Mouse (Mus musculus) activated CD4-positive, CD25-positive, alpha-beta regulatory T cell, adult 4 months (primary cell): Measurements from ENCODE around the gene Hoxc4. TPM values are rescaled to one million over a fixed set of nuclear protein-coding genes. Genes with fewer than 3 reads are reported as not detected.

Experiments
- ATAC-seq: one replicate; pipeline ENCODE4 v1.8.0; 2017
- polyA plus RNA-seq, 2 experiments: library from polyadenylated mRNA; unstranded; fragments of 100-300 nt; shearing (Covaris generic); gene quantifications; one replicate each; pipeline ENCODE4 v1.2.1; 2017

Hoxc4 gene
- polyA plus RNA-seq, 2 experiments from 2014 or later, result not detected

DNA sequence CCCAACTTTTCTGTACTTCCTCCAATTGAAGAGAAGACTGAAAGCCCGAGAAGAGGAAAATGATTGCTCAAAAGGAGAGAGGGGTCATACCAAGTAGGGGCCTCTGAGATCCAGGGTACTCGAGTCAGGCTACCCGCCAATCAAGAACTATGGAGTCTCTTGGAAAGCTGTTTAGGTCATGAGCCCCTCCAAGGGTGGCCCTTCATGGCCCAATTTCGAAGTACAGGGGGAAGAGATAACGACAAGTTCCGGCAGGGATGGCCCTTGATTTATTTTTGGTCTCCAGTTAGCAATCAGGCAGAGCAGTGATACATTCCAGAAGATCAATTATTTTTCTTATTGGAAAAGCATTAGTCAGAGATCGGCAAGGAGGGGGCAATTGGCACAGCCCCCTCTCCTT lies 27.0 kb upstream of the Hoxc4 start:
- no peak for ATAC-seq

DNA sequence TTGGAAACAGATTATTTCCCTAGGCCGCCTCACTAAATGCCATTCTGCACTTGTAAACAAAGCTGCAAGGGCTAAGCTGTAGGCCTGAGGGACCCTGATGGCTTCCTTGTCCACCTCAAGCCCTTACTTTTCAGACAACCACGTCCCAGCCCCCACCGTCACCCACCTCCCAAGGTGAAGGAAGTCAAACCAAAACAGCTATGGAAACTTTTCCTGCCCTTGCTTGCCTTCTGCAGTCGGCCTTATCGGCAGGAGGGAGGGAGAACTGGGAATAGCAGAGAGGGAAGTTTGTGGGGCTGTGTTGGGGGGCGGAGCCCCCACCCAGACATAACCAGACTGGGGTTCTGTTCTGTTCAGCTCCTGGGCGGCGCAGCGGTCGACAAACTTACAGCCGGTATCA lies 26.5 kb upstream of the Hoxc4 start:
- no peak for ATAC-seq

GRCm38 (mm10) chr15:102992863-102993262 lies 25.9 kb upstream of the Hoxc4 start:
- no peak for ATAC-seq

GRCm38 (mm10) chr15:102996548-102996947 lies 22.2 kb upstream of the Hoxc4 start:
- ATAC-seq, result no peak

DNA sequence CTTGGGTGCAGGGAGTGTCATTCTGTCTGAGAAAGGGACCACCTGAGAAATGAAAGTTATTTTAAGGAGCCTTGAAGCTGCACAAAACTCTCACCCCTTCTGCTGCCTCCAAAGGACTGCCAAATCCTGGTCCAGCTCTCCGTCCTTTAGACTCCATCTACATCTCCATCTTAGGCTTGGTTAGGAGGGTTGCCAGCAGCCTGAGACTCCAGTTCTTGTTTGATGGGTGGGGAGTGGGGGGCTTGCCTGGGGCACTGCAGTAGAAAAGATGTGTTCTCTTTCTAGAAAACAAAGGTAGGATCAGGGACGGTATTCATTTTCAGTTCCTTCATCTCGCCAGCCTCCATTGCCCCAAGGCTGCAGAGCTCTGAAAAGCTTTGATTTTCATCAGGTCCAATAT lies 21.3 kb upstream of the Hoxc4 start:
- ATAC-seq, result no peak

GRCm38 (mm10) chr15:102997939-102998355 lies 20.8 kb upstream of the Hoxc4 start, which contains the start of gene Hoxc6:
Gene Hoxc6, plus strand, starts transcription at chr15:102998257.
- no peak for ATAC-seq

- peak; percentile 10 for ATAC-seq
Measured at GRCm38 (mm10) chr15:102998608-102999182, 20.0 kb upstream of the Hoxc4 start.

- peak; percentile 84 for ATAC-seq
Measured at GRCm38 (mm10) chr15:102999183-102999831, 19.4 kb upstream of the Hoxc4 start.

- ATAC-seq, result no peak
Measured at GRCm38 (mm10) chr15:102999955-103000354, 18.8 kb upstream of the Hoxc4 start.

- no peak for ATAC-seq
Measured at GRCm38 (mm10) chr15:103000501-103000901, 18.2 kb upstream of the Hoxc4 start.

GRCm38 (mm10) chr15:103001370-103001769 lies 17.4 kb upstream of the Hoxc4 start:
- ATAC-seq, result no peak

DNA sequence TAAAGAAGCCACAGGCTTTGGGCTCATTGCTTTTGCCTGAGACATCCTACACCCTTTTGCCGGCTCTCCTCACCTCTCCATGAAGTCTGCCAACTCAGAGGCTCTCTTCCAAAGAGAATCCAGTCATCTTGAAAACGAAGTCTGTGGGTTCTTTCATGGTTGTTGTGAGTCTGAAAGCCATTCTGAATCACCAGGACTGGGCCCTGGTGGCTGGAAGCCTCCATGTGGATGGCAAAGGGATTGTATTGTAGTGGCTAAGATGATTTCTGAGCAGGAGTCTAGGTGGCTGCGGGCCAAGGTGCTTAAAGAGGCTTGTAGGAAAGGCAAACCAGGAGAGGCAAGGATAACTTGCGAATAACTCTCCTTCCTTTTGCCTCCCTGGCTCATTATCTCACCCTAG lies 16.6 kb upstream of the Hoxc4 start:
- no peak for ATAC-seq

- no peak for ATAC-seq
Measured at GRCm38 (mm10) chr15:103002821-103003448, 15.8 kb upstream of the Hoxc4 start.

DNA sequence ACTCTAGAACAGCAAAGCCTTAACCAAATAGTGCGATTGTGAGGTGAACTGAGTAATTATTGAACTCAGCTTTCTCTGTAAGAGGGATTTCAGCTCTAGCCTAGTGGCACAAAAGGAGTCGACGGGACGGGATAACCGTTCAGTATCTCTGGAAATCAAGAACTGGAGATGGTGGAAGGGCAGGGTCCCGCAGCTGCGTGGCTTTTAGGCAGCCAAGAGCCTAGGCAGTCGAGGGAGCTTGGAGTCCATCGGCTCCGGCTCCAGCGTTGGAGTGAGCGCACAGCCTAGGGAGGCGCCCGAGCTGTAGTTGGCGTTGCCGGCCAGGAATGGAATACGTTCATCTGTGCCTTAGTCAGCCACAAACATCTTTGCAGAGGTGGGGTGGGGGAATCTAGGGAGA lies 13.4 kb upstream of the Hoxc4 start:
- no peak for ATAC-seq

GRCm38 (mm10) chr15:103005797-103006196 lies 12.9 kb upstream of the Hoxc4 start:
- ATAC-seq, result no peak

GRCm38 (mm10) chr15:103006326-103006725 lies 12.4 kb upstream of the Hoxc4 start:
- no peak for ATAC-seq

DNA sequence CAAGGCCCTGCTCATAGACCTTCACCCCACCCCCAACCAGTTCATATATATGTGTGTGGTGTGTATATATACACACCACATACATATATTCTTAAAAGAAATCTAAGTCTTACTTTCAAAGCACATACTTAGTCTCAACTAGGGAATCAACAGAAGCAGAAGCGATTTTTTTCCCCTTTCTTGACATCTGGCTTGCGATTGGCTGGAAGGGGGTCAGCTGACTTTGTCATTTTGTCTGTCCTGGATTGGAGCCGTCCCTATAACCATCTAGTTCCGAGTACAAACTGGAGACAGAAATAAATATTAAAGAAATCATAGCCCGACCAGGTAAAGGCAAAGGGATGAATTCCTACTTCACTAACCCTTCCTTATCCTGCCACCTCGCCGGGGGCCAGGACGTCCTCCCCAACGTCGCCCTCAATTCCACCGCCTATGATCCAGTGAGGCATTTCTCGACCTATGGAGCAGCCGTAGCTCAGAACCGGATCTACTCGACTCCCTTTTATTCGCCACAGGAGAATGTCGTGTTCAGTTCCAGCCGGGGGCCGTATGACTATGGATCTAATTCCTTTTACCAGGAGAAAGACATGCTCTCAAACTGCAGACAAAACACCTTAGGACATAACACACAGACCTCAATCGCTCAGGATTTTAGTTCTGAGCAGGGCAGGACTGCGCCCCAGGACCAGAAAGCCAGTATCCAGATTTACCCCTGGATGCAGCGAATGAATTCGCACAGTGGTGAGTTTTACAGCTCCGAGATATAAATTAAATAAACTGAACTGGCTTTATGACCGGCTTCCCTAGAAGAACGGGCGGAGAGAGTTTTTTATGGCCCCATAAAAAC lies 9.2 kb upstream of the Hoxc4 start:
- ATAC-seq, result no peak

DNA sequence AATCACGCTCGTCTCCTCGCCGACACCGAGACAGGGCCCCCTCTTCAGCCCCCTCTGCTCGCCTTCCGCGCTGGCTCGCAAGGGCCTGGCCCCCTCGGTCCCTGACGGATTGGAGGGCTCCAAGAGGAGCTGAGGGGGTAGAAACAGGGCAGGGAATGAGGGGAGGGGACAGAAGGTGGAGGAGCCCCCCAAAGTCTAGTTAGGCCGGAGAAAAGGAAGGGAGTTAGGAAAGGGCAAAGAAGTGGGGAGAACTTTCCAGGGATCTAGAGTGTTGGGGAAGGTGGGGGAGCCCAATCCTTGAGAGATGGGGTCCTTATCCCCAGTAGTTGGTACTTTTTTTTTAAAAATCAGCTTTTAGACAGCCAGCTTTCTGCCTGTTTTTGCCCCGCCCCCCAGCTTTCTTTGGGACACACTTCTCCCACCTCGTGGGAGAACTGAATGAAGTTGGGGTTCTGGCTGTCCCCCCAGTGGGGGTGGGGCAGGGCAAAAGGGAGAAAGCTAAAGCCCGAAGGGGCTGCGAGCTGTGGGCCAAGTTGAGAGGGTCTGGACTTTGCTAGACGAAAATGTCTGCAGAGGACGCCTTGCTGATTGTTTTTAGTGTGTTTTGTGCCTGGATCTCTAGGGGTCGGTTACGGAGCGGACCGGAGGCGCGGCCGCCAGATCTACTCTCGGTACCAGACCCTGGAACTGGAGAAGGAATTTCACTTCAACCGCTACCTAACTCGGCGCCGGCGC lies 8.5 kb upstream of the Hoxc4 start:
- no peak for ATAC-seq

DNA sequence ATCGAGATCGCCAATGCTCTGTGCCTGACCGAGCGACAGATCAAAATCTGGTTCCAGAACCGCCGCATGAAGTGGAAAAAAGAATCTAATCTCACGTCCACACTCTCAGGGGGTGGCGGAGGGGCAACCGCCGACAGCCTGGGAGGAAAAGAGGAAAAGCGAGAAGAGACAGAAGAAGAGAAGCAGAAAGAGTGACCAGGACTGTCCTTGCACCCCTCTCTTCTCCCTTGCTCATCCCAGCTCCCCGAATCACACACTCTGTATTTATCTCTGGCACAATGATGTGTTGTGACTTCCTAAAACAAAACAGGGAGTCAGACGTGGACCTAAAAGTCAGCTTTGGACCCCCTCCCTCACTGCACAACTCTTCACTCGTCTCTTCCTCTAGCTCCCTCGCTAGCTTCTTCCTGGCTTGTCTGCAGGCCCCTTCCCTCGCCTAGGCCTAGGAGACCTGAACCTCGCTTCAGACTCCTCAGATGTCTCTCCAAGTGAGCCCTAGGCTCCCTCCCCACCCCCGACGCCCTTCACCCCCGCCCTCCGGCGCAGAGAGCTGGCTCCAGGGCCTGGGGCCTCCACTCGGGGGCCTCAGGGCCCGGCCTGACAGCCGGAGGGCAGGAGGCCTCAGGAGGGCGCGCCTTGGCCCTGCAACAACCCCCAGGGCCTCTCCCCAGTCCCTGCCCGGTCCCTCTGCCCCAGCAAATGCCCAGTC lies 7.7 kb upstream of the Hoxc4 start:
- no peak for ATAC-seq

- ATAC-seq, result no peak
Measured at GRCm38 (mm10) chr15:103011928-103012486, 6.7 kb upstream of the Hoxc4 start.

DNA sequence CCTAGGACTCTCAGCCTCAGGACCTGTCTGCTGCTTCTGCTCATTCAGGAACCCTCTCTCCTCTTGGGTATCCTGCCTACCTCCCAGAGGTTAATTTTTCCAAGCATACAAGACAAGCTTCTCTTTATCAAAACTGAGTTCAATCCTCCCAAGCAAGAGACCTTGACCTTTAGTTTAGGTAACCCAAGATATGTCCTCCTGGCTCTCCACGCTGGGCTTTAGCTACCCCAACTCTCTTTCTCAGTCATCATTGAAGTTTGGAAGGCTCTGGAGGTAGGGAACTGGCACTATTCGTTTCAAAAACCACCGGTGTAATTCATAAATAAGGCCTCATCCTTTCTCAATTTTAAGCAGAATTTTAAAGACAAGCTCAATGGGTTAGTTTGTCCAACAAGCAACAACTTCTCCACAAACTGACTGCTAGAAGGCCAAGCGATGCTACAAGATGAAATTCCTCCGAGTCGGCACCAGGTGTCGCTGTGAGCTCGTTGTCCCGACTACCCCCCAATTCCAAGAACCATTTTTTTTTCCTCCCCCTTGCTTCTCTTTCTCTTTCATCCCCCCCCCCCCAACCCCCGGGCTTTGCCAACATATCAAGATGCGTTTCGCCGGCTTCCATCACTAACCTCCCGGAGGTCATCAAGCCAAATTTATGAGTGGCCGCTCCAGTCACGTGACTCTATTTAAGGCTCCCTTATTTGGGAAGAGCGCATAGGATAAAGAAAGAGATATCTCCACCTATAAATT lies 5.3 kb upstream of the Hoxc4 start:
- no peak for ATAC-seq
